Mouse (Mus musculus) MEL (cell line): Measurements from ENCODE around the gene Rprd1b. TPM values are rescaled to one million over a fixed set of nuclear protein-coding genes. Genes with fewer than 3 reads are reported as not detected.

Experiments used
- DNase-seq: peaks from one replicate; pipeline ENCODE4 v3.0.0; 2011; ENCODE audit warnings: low read depth, low spot score
- H3K27ac ChIP-seq: 2 replicates; pipeline ENCODE4 v1.5.1; 2012; ENCODE audit warnings: low read depth, mild to moderate bottlenecking, control low read depth, low read length, moderate library complexity; ENCODE audit not compliant: control insufficient read depth
- H3K27me3 ChIP-seq, 2 experiments: fragments of 150-350 bp in 1 of 2; sonication (generic) in 1 of 2; 2 replicates each; pipeline ENCODE4 v1.6.1; 2012; ENCODE audit warnings: low read length in 2 of 2, mild to moderate bottlenecking in 2 of 2, improper control_type of control experiment in 1 of 2, moderate library complexity in 1 of 2; ENCODE audit not compliant: insufficient read depth in 2 of 2, control insufficient read depth in 1 of 2
- H3K36me3 ChIP-seq, 2 experiments: 2 replicates each; pipeline ENCODE4 v1.6.1; 2012 to 2014; ENCODE audit warnings: low read length in 2 of 2, improper control_type of control experiment in 1 of 2, inconsistent platforms in 1 of 2, mild to moderate bottlenecking in 1 of 2; ENCODE audit not compliant: insufficient read depth in 2 of 2, control insufficient read depth in 1 of 2
- H3K4me1 ChIP-seq, 2 experiments: fragments of 150-350 bp in 1 of 2; sonication (generic) in 1 of 2; 2 replicates each; pipeline ENCODE4 v1.6.1; 2012; ENCODE audit warnings: low read length in 2 of 2, improper control_type of control experiment in 1 of 2, mild to moderate bottlenecking in 1 of 2; ENCODE audit not compliant: insufficient read depth in 2 of 2, control insufficient read depth in 1 of 2
- H3K4me3 ChIP-seq, 2 experiments: fragments of 150-350 bp in 1 of 2; sonication (generic) in 1 of 2; 2 replicates each; pipeline ENCODE4 v1.5.1; 2012; ENCODE audit warnings: low read depth in 2 of 2, low read length in 2 of 2, mild to moderate bottlenecking in 2 of 2, moderate library complexity in 2 of 2, control low read depth in 1 of 2, improper control_type of control experiment in 1 of 2; ENCODE audit not compliant: control insufficient read depth in 1 of 2, insufficient read depth in 1 of 2
- H3K79me2 ChIP-seq: 2 replicates; pipeline ENCODE4 v1.6.1; 2012; ENCODE audit warnings: mild to moderate bottlenecking, low read length, moderate library complexity; ENCODE audit not compliant: control insufficient read depth, poor library complexity, insufficient read depth
- H3K9ac ChIP-seq: 2 replicates; pipeline ENCODE4 v1.6.1; 2012; ENCODE audit warnings: low read depth, mild to moderate bottlenecking, control low read depth, low read length, moderate library complexity; ENCODE audit not compliant: control insufficient read depth, poor library complexity, severe bottlenecking
- H3K9me3 ChIP-seq: fragments of 150-350 bp; sonication (generic); replicated peaks from 2 replicates; pipeline ENCODE4 v1.6.1; 2012; ENCODE audit warnings: mild to moderate bottlenecking, low read length, improper control_type of control experiment, moderate library complexity; ENCODE audit not compliant: insufficient read depth
- CHD1 ChIP-seq: IDR thresholded peaks from 2 replicates; pipeline ENCODE4 v1.6.1; 2012; ENCODE audit warnings: low read depth, mild to moderate bottlenecking, inconsistent platforms, low read length, improper control_type of control experiment
- CHD2 ChIP-seq: IDR thresholded peaks from 2 replicates; pipeline ENCODE4 v1.6.1; 2011; ENCODE audit warnings: low read length, improper control_type of control experiment
- CTCF ChIP-seq, 3 experiments: IDR thresholded peaks in 2 of 3; conservative IDR thresholded peaks in 1 of 3; 2 replicates each; pipeline ENCODE4 v1.5.1; 2011 to 2012; ENCODE audit warnings: low read length in 3 of 3, low read depth in 2 of 3, mild to moderate bottlenecking in 2 of 3, improper control_type of control experiment in 1 of 3, inconsistent platforms in 1 of 3, mixed read lengths in 1 of 3, moderate library complexity in 1 of 3; ENCODE audit not compliant: control insufficient read depth in 1 of 3, insufficient read depth in 1 of 3, poor library complexity in 1 of 3, severe bottlenecking in 1 of 3
- EP300 ChIP-seq, 2 experiments: IDR thresholded peaks; 2 replicates each; pipeline ENCODE4 v1.6.1; 2011; ENCODE audit warnings: improper control_type of control experiment in 2 of 2, low read length in 2 of 2, low read depth in 1 of 2, mild to moderate bottlenecking in 1 of 2
- ETS1 ChIP-seq: IDR thresholded peaks from 2 replicates; pipeline ENCODE4 v1.6.1; 2012; ENCODE audit warnings: low read depth, mild to moderate bottlenecking, inconsistent platforms, low read length, improper control_type of control experiment, moderate library complexity
- GATA1 ChIP-seq: IDR thresholded peaks from 2 replicates; pipeline ENCODE4 v1.6.1; 2011; ENCODE audit warnings: low read depth, low read length, improper control_type of control experiment
- HCFC1 ChIP-seq: IDR thresholded peaks from 2 replicates; pipeline ENCODE4 v1.6.1; 2012; ENCODE audit warnings: low read depth, mild to moderate bottlenecking, inconsistent platforms, low read length, improper control_type of control experiment, moderate library complexity
- JUND ChIP-seq: IDR thresholded peaks from 2 replicates; pipeline ENCODE4 v1.6.1; 2011; ENCODE audit warnings: low read depth, mild to moderate bottlenecking, improper control_type of control experiment, low read length
- MAZ ChIP-seq: IDR thresholded peaks from 2 replicates; pipeline ENCODE4 v1.6.1; 2012; ENCODE audit warnings: low read depth, mild to moderate bottlenecking, inconsistent platforms, low read length, improper control_type of control experiment
- NELFE ChIP-seq: IDR thresholded peaks from 2 replicates; pipeline ENCODE4 v1.6.1; 2011; ENCODE audit warnings: low read depth, low read length, improper control_type of control experiment
- POLR2A ChIP-seq, 2 experiments: IDR thresholded peaks; 2 replicates each; pipeline ENCODE4 v1.6.1; 2011 to 2012; ENCODE audit warnings: low read length in 2 of 2, mild to moderate bottlenecking in 2 of 2, control low read depth in 1 of 2, improper control_type of control experiment in 1 of 2, low read depth in 1 of 2, moderate library complexity in 1 of 2; ENCODE audit not compliant: control insufficient read depth in 1 of 2, insufficient read depth in 1 of 2, poor library complexity in 1 of 2
- POLR2AphosphoS5 ChIP-seq: IDR thresholded peaks from 2 replicates; pipeline ENCODE4 v1.6.1; 2012; ENCODE audit warnings: low read depth, borderline replicate concordance, mild to moderate bottlenecking, inconsistent platforms, low read length, moderate library complexity, mixed read lengths
- RAD21 ChIP-seq: IDR thresholded peaks from 2 replicates; pipeline ENCODE4 v1.6.1; 2011; ENCODE audit warnings: mild to moderate bottlenecking, low read depth, low read length, improper control_type of control experiment
- RCOR1 ChIP-seq: IDR thresholded peaks from 2 replicates; pipeline ENCODE4 v1.6.1; 2012; ENCODE audit warnings: low read depth, mild to moderate bottlenecking, inconsistent platforms, low read length, improper control_type of control experiment
- SIN3A ChIP-seq: IDR thresholded peaks from 2 replicates; pipeline ENCODE4 v1.6.1; 2012; ENCODE audit warnings: low read length, improper control_type of control experiment, inconsistent platforms
- SMC3 ChIP-seq: IDR thresholded peaks from 2 replicates; pipeline ENCODE4 v1.6.1; 2011; ENCODE audit warnings: low read depth, low read length, improper control_type of control experiment
- UBTF ChIP-seq: IDR thresholded peaks from 2 replicates; pipeline ENCODE4 v1.6.1; 2012; ENCODE audit warnings: low read depth, mild to moderate bottlenecking, inconsistent platforms, low read length, improper control_type of control experiment, moderate library complexity, borderline replicate concordance; ENCODE audit not compliant: insufficient read depth
- USF2 ChIP-seq, 2 experiments: IDR thresholded peaks; 2 replicates each; pipeline ENCODE4 v1.6.1; 2011 to 2012; ENCODE audit warnings: improper control_type of control experiment in 2 of 2, low read length in 2 of 2, borderline replicate concordance in 1 of 2, inconsistent platforms in 1 of 2, low read depth in 1 of 2, mild to moderate bottlenecking in 1 of 2; ENCODE audit not compliant: insufficient read depth in 1 of 2
- ZC3H11A ChIP-seq: IDR thresholded peaks from 2 replicates; pipeline ENCODE4 v1.6.1; 2012; ENCODE audit warnings: low read depth, mild to moderate bottlenecking, inconsistent platforms, low read length, improper control_type of control experiment
- ZNF384 ChIP-seq: IDR thresholded peaks from 2 replicates; pipeline ENCODE4 v1.6.1; 2012; ENCODE audit warnings: low read depth, mild to moderate bottlenecking, inconsistent platforms, low read length, improper control_type of control experiment
- polyA plus RNA-seq, 2 experiments: library from polyadenylated mRNA; stranded (reverse) in 1 of 2; unstranded in 1 of 2; fragments of >175 nt in 1 of 2; fragments of >200 nt in 1 of 2; gene quantifications; 2 replicates each; pipeline versions ENCODE4 v1.2.1 to v1.2.4; 2012; ENCODE audit warnings: low replicate concordance in 2 of 2, low read depth in 1 of 2; ENCODE audit not compliant: insufficient read length in 2 of 2, insufficient read depth in 1 of 2, missing spikeins in 1 of 2
- total RNA-seq: library from RNA; depleted of rRNA; stranded (reverse); fragments of 300-350 nt; gene quantifications from 2 replicates; pipeline ENCODE4 v1.2.3, GENCODE M21; 2012

The Rprd1b gene
- total and polyA plus RNA-seq, 3 experiments = 14.2 to 35.1 TPM; not detected in 1

DNA sequence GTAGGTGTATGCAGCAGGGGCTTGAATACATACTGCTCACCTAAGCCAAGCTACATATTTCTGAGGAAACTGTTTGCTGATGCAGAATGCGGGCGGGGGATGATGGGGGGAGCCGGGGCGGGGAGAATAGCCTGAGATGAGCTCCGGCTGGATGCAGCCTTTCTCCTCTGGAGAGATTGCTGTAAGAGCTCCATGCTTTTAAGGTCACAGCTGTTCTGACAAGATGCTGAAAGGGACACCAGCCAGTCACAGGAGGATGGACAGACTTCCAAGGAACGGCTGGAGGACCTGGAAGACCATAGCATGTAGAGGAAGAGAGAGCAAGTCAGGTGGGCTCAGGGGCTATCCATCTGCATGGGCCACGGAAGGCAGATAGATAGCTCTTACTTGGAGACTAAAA lies 66.0 kb downstream of the Rprd1b start:
- H3K27me3 ChIP-seq = no peaks in the 10 kb centered on the region
- no peaks in the 10 kb centered on the region for H3K4me1 ChIP-seq
- no peaks in the 10 kb centered on the region for H3K36me3 ChIP-seq
- no peaks in the 10 kb centered on the region for H3K79me2 ChIP-seq
- no peaks in the 10 kb centered on the region for H3K9me3 ChIP-seq
- TF ChIP-seq SIN3A (no peak), JUND (no peak), GATA1 (no peak), USF2 (IDR thresholded peaks at IDR 0.05; ENCODE audit: borderline replicate concordance in 1 of 2, insufficient read depth in 1 of 2, low read depth in 1 of 2, low read length in 2 of 2) (no peak), ETS1 (no peak), ZC3H11A (no peak), POLR2AphosphoS5 (no peak), EP300 (IDR thresholded peaks at IDR 0.05; ENCODE audit: low read depth in 1 of 2, low read length in 2 of 2) (no peak), ZNF384 (no peak), HCFC1 (no peak), RCOR1 (no peak), POLR2A (IDR thresholded peaks at IDR 0.05; ENCODE audit: control insufficient read depth in 1 of 2, insufficient read depth in 1 of 2, low read depth in 1 of 2, low read length in 2 of 2, poor library complexity in 1 of 2) (no peak), NELFE (no peak)
- H3K9ac ChIP-seq = no peak overlapping the region
- DNase-seq = no peak
- no peak overlapping the region for H3K4me3 ChIP-seq
- no peak overlapping the region for H3K27ac ChIP-seq

DNA sequence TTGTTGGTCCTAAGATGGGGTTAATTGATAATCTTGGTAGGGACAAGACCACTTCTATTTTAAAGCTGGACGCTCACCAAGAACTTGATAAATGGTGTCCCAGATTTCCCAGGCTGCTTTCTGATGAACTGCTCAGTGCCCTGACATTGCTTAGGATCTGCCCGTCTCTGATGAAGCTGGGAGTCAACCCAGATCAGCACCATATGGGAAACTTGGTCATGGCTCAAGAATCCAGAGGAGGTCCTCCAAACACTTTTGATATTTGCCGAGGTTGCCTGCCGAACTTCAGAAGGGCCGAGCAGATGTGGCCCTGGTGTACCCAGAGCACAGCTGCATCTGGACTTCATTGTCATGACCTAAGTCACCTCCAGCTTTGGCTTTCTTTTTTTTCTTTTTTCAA lies 66.5 kb downstream of the Rprd1b start:
- H3K4me1 ChIP-seq = no peaks in the 10 kb centered on the region
- no peaks in the 10 kb centered on the region for H3K36me3 ChIP-seq
- H3K79me2 ChIP-seq = no peaks in the 10 kb centered on the region
- no peaks in the 10 kb centered on the region for H3K9me3 ChIP-seq
- no peak overlapping the region for H3K9ac ChIP-seq
- no peak for DNase-seq
- no peak overlapping the region for H3K4me3 ChIP-seq
- H3K27me3 ChIP-seq = no peaks in the 10 kb centered on the region
- no peak overlapping the region for H3K27ac ChIP-seq
- no peak for TF ChIP-seq UBTF
- no peak for TF ChIP-seq MAZ
- TF ChIP-seq CTCF (IDR thresholded peaks at IDR 0.05 in 2 of 3, conservative IDR thresholded peaks at IDR 0.05 in 1 of 3; ENCODE audit: control insufficient read depth in 1 of 3, insufficient read depth in 1 of 3, low read depth in 2 of 3, low read length in 3 of 3, poor library complexity in 1 of 3, severe bottlenecking in 1 of 3) = no peak
- no peak for TF ChIP-seq SIN3A

DNA sequence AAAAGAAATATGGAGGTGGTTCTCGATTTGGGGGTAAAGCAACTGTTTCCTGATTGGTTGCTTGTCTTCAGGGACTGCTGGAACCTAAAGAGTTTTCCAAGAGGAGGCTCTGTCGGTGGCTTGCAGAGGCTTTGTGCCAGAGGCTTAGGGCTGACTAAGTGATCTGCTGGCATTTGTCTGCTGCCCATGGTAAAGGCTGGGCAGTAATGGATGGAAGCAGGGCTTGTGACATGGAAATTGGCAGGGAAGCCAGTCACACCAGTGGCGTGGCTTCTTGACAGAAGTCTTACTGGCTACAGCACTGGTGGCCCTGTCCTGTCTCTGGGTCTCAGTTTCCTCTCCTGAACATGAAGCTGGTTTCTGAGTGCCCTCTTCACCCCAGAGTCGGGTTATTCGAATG lies 68.8 kb downstream of the Rprd1b start:
- Histone ChIP-seq H3K4me3 (no peak overlapping the region), H3K36me3 (no peaks in the 10 kb centered on the region), H3K79me2 (no peaks in the 10 kb centered on the region)
- TF ChIP-seq RAD21 = no peak
- TF ChIP-seq SMC3 = no peak
- TF ChIP-seq NELFE = no peak
- TF ChIP-seq CHD2 = no peak
- no peak for TF ChIP-seq GATA1
- no peak for TF ChIP-seq POLR2AphosphoS5
- TF ChIP-seq JUND = no peak
- TF ChIP-seq CHD1 = no peak
- TF ChIP-seq, all 39 proteins: peak for 0
- H3K9me3 ChIP-seq = no peaks in the 10 kb centered on the region
- H3K9ac ChIP-seq = no peak overlapping the region
- no peak for DNase-seq
- H3K27me3 ChIP-seq = no peaks in the 10 kb centered on the region
- H3K27ac ChIP-seq = no peak overlapping the region
- H3K4me1 ChIP-seq = no peaks in the 10 kb centered on the region
